Mouse (Mus musculus): ENCODE measurements at regions not wholly inside any gene's neighbourhood (a gene's known extent, or its start where the extent isn't known, plus 50 kb on each side); places are given as distances from the start of the nearest gene placed in this dataset.
A peak's percentile ranks its signal among the peaks of the same experiment; 100 is the strongest.

- ATAC-seq (replicated peaks; ENCODE audit: insufficient number of reproducible peaks, low FRiP score, low TSS enrichment, poor library complexity, severe bottlenecking) = no peak
Measured at GRCm38 (mm10) chr3:149704478-149704877, 714.1 kb upstream of the Adgrl2 start.

- ATAC-seq (replicated peaks; ENCODE audit: insufficient number of reproducible peaks, low FRiP score, low TSS enrichment, poor library complexity, severe bottlenecking) = no peak
Measured at GRCm38 (mm10) chr3:149683561-149683960, 693.2 kb upstream of the Adgrl2 start.

GRCm38 (mm10) chr3:149682246-149682645 is 691.9 kb upstream of the Adgrl2 start:
- no peak for ATAC-seq (replicated peaks; ENCODE audit: insufficient number of reproducible peaks, low FRiP score, low TSS enrichment, poor library complexity, severe bottlenecking)

- ATAC-seq (replicated peaks; ENCODE audit: insufficient number of reproducible peaks, low FRiP score, low TSS enrichment, poor library complexity, severe bottlenecking) = no peak
Measured at GRCm38 (mm10) chr3:149673926-149674325, 683.6 kb upstream of the Adgrl2 start.

GRCm38 (mm10) chr3:149664624-149665023 is 674.3 kb upstream of the Adgrl2 start:
- no peak for ATAC-seq (replicated peaks; ENCODE audit: insufficient number of reproducible peaks, low FRiP score, low TSS enrichment, poor library complexity, severe bottlenecking)

- no peak for ATAC-seq (replicated peaks; ENCODE audit: insufficient number of reproducible peaks, low FRiP score, low TSS enrichment, poor library complexity, severe bottlenecking)
Measured at GRCm38 (mm10) chr3:149638324-149638723, 648.0 kb upstream of the Adgrl2 start.

- ATAC-seq (replicated peaks; ENCODE audit: insufficient number of reproducible peaks, low FRiP score, low TSS enrichment, poor library complexity, severe bottlenecking) = no peak
Measured at GRCm38 (mm10) chr3:149626186-149626585, 635.8 kb upstream of the Adgrl2 start.

GRCm38 (mm10) chr3:149625497-149625896 is 635.1 kb upstream of the Adgrl2 start:
- ATAC-seq (replicated peaks; ENCODE audit: insufficient number of reproducible peaks, low FRiP score, low TSS enrichment, poor library complexity, severe bottlenecking) = no peak

GRCm38 (mm10) chr3:149625066-149625465 is 634.7 kb upstream of the Adgrl2 start:
- no peak for ATAC-seq (replicated peaks; ENCODE audit: insufficient number of reproducible peaks, low FRiP score, low TSS enrichment, poor library complexity, severe bottlenecking)

GRCm38 (mm10) chr3:149623851-149624532 is 633.6 kb upstream of the Adgrl2 start:
- peak; percentile 52 for ATAC-seq (replicated peaks; ENCODE audit: insufficient number of reproducible peaks, low FRiP score, low TSS enrichment, poor library complexity, severe bottlenecking)

GRCm38 (mm10) chr3:149603865-149604264 is 613.5 kb upstream of the Adgrl2 start:
- no peak for ATAC-seq (replicated peaks; ENCODE audit: insufficient number of reproducible peaks, low FRiP score, low TSS enrichment, poor library complexity, severe bottlenecking)

- ATAC-seq (replicated peaks; ENCODE audit: insufficient number of reproducible peaks, low FRiP score, low TSS enrichment, poor library complexity, severe bottlenecking) = no peak
Measured at GRCm38 (mm10) chr3:149601276-149601675, 610.9 kb upstream of the Adgrl2 start.

- no peak for ATAC-seq (replicated peaks; ENCODE audit: insufficient number of reproducible peaks, low FRiP score, low TSS enrichment, poor library complexity, severe bottlenecking)
Measured at GRCm38 (mm10) chr3:149594470-149594869, 604.1 kb upstream of the Adgrl2 start.

- no peak for ATAC-seq (replicated peaks; ENCODE audit: insufficient number of reproducible peaks, low FRiP score, low TSS enrichment, poor library complexity, severe bottlenecking)
Measured at GRCm38 (mm10) chr3:149585769-149586168, 595.4 kb upstream of the Adgrl2 start.

- no peak for ATAC-seq (replicated peaks; ENCODE audit: insufficient number of reproducible peaks, low FRiP score, low TSS enrichment, poor library complexity, severe bottlenecking)
Measured at GRCm38 (mm10) chr3:149581141-149581540, 590.8 kb upstream of the Adgrl2 start.

GRCm38 (mm10) chr3:149575678-149576077 is 585.3 kb upstream of the Adgrl2 start:
- no peak for ATAC-seq (replicated peaks; ENCODE audit: insufficient number of reproducible peaks, low FRiP score, low TSS enrichment, poor library complexity, severe bottlenecking)

GRCm38 (mm10) chr3:149566853-149567252 is 576.5 kb upstream of the Adgrl2 start:
- no peak for ATAC-seq (replicated peaks; ENCODE audit: insufficient number of reproducible peaks, low FRiP score, low TSS enrichment, poor library complexity, severe bottlenecking)

GRCm38 (mm10) chr3:149550231-149550951 is 560.0 kb upstream of the Adgrl2 start:
- ATAC-seq (replicated peaks; ENCODE audit: insufficient number of reproducible peaks, low FRiP score, low TSS enrichment, poor library complexity, severe bottlenecking) = no peak

- ATAC-seq (replicated peaks; ENCODE audit: insufficient number of reproducible peaks, low FRiP score, low TSS enrichment, poor library complexity, severe bottlenecking) = no peak
Measured at GRCm38 (mm10) chr3:149547045-149547444, 556.7 kb upstream of the Adgrl2 start.

- no peak for ATAC-seq (replicated peaks; ENCODE audit: insufficient number of reproducible peaks, low FRiP score, low TSS enrichment, poor library complexity, severe bottlenecking)
Measured at GRCm38 (mm10) chr3:149546256-149546655, 555.9 kb upstream of the Adgrl2 start.
